Mouse (Mus musculus) spleen, postnatal 14 days (tissue): Measurements from ENCODE around the gene Insl5.

Experiments
- DNase-seq, 2 experiments: peaks; one replicate each; pipeline ENCODE4 v3.0.0; 2021 to 2022; ENCODE audit warnings: low spot score in 2 of 2

The Insl5 gene

DNA sequence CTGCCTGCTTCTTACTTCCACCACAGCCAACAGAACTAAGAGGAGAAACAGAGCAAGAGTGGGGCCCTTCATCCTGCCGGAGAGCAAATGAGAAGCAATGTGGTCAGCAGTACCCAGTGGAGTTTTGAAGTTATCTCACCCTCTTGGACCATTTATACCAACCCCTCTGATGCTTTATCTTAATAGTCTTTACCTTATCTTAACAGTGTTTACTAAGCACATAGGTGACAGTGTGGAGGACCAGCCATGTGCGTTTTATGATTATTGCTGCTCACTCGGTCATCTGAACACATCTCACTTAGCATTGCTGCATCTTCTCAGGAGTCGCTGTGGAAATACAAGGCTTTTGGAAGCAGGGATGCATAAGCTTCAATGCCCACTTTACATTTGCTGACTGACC lies at the start of gene Insl5:
Insl5 (minus strand) TSS at position 222 of the 400 bp plus-strand sequence.
- no peak for DNase-seq

GRCm38 (mm10) chr4:103070631-103071030 lies 44.0 kb upstream of the Insl5 start:
- DNase-seq: no peak

DNA sequence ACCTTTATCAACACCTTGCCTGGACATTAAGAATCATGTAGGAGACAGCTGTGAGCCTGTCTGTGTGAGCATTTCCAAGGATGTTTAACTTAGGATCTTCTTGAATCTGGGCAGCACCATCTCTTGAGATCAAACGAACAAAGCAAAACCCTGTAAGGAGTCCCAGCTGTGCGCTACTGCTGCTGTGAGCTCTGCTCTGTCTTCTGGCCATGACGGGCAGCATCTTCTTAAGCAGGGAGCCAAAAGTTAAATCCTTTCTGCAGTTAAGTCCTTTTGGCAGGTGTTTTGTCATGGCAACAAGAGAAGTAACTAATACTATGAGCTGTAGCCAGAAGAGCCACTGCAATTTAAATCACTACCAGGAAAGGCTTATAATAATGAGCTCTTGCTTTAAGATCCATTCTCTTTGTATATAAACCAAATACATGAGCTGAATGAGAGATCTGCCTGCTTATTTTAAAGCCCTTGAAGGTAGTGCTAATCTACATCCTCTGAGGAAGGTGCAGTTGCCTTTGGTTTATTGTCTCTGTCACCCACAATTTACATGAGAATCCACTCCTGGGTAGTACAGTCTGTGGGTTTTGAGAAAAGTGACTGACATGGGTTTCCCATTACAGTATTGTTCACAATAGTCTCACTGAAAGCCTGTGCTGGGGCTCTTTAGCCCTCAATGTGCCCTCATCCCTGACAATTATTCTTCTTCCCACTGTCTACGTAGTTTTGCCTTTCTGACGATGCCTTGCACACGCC lies 41.4 kb upstream of the Insl5 start:
- no peak for DNase-seq

DNA sequence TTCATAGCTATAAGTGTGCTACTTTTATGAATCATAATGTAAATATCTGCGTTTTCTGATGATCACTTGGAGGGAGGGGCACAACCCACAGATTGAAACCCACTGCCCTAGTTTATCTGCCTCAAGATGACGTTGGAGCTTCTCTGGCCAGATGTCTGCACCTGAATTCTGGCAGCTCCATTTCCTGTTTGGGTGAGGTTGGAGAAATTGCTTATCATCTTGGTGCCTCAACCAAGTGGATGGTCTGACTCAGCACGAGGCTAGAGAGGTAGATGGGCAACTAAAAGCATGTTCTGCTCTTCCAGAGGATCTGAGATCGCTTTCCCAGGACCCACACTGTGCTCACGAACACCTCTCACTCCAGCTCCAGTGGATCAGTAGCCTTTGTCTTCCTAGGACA lies 38.3 kb upstream of the Insl5 start:
- DNase-seq: no peak

DNA sequence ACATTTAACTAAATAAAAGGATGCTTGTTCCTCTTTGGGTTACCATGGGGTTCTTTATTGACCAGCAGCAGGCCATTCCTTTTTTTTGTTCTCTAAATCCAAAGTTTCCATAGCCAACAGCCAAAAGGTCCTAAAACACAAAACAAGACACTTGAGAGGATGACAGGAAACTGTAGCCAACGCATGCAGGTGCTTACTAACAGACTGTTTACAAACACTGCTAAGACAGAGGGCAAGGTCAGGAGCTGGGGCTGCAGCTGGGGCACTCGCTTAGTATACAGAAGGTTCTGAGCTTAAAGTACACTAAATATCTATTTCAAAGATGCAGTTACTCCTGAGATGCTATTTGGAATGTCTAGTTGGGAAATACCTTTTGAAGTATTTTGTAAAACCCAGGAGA lies 37.8 kb upstream of the Insl5 start:
- DNase-seq: no peak

DNA sequence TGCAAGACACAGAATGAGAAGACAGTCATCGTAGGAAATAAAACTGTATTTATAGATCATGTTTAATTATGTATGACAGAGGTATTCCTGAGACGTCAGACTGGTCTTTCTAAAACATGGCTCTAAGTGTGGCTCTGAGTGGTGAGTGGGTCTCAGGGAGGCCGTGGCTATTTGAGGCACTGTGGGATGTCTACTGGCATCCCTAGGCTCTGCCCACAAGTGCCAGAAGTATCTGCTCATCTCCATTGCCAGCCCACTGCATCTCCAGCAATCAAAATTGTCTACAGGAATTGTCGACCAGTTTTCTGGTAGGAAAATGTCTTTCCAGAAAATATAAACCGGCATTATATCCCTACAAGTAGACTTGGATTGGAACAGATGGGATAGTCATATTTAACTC lies 30.3 kb upstream of the Insl5 start:
- DNase-seq: no peak

- DNase-seq: no peak
These were observed 21.4 kb upstream of the Insl5 start for GRCm38 (mm10) chr4:103048046-103048445.

DNA sequence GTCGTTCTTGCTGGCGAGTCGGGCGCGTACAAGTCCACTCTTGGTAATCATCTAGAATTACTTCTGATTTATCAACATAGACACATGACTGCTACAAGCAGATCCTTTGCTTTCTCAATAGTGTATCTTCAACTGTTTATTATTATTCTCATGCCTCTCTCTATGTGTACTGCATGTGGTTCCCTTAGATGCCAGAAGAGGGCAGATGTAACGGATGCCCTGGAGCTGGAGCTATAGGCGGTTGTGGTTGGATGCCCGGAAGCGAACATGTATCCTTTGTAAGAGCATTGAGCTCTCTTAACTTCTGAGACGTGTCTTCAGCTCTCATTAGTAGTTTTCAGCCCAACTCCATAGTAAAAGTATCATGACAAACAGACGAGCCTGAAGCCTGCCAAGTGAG lies 16.4 kb upstream of the Insl5 start:
- DNase-seq: no peak

DNA sequence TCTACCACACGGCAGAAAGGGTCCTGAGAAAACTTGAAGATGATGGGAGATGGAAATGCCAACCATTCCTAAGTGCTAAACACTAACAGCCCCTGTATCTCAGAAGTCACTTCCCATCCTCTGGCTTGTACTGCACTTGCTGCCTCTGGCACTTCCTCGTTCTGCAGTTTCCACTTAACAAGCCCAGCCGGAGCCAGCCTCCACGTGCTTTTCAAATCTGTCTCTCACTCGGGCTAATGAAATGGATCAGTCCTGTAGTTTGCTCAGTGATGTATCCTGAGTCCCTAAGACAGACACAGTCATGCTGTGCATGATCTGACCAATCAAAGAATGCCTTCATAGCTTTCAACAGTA lies 13.2 kb upstream of the Insl5 start:
- no peak for DNase-seq

- no peak for DNase-seq
These were observed 12.6 kb upstream of the Insl5 start for GRCm38 (mm10) chr4:103039103-103039837.

DNA sequence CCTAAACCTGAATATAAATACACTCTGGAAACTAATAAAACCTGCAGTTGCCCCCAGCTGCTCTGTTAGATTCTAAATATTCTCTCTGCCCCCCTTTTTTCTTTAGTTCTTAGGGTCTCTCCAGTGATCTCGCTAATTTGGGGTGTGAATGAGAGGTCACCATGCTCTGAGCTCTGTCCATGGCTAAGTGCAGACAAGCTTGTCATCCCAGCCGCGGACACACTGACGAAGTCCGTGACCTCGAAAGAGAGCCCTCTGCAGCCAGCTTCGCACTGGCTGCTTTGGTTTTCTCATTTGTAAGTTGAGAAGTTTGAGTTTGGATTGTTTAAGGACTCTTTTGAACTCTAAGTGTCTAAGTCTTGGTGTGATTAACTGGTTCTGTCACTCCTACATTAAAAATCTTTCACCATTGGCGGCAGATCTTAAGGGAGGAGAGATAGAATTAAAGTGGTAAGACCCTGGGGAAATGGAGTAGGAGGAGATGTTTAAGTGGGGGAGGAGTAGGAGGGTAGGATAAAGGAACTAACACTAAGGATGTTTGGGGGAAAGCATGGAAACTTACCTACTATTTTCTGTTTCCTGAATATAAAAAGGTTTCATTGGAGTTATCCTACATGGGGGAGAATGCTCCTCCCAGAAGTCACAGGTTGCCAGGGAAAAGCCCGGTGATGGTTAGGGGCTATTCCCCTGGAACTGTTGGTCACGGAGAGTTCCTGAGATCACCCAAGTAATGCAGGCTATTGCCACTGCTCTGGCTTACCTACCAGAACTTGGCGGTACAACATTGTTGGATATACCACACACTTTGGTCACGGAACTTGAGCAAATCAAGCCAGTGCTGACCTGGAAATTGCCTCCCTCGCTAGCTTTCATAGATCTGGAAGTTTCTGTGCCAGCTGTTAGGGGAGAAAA lies 1.8 kb upstream of the Insl5 start:
- no peak for DNase-seq

- no peak for DNase-seq
These were observed 1.1 kb upstream of the Insl5 start for GRCm38 (mm10) chr4:103027745-103028144.

- DNase-seq: no peak
These were observed 13.2 kb downstream of the Insl5 start for GRCm38 (mm10) chr4:103013490-103013889.

GRCm38 (mm10) chr4:103011823-103012222 lies 14.8 kb downstream of the Insl5 start:
- no peak for DNase-seq

DNA sequence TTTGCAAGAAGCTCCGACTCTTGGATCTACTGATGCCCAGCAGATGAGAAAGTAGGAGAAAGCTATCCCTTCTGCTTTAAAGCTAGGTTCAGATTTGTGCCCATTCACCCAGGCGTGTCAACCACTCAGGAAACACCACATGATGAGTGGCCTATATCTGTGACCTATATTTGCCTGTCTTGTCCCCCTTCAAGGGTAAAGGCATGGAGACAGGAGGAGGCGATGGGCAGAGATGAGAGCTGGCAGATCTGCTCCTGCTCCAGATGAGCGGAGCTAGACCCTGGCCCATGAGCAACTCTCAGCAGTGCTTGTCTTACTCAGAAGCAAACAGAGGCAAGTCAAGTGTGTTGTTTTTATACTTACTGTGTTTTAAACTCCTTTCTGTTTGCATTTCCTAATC lies 15.9 kb downstream of the Insl5 start:
- no peak for DNase-seq

DNA sequence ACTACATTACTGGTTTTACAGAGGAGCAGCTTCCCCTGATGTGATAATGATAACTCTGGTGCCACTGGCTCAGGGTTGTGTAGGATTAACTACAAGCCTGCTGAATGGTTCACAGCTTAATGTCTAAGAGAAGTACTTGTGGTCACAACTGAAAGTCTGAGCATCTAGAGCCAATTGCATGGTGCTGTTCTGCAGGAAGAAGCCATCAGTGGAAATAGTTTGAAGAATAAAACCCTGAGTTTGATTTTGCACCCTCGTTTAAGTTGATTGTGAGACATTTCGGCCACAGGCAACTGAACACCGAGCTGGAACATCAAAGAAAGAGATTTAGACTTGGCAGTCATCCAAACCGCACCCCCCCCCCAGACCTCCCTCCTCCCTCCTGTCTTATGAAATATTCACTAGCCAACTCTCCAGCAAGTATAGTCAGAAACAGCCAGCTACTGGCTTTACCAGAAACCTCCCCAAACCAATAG lies 19.7 kb downstream of the Insl5 start:
- no peak for DNase-seq

- no peak for DNase-seq
These were observed 20.4 kb downstream of the Insl5 start for GRCm38 (mm10) chr4:103006266-103006665.

DNA sequence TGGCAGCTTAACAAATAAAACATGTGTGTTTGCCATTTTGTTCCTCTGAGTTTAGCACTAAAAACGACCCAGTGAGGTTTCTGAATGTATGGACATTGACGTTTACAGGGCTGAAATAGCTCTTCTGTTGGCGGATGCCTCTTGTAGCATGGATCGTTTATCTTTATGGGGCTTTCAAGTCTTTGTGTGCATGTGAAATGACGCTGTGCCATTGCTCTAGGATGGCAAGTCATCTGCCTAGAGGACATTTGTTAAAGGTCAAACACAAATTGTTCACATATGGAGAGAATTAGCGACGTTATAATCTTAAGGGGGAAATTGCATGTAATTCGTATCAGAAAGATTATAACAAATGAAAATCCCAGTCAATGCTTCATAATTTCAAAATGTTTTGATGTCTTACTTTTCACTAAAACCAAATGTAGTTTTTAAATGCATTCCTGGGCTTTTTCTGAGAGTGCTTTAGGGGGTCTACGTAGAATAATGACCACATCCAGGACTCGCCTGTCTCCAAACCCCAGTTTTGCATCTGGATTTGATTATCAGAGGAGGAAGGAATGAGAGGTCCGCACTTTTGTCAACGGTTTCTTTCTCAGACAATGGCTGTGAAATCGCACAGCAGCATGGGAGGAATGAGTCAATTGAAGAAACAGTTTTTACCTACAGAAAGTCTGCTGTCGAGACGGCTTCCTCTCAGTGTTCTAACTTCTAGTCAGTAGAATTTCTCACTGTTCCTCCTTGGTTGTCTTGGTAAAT lies 21.3 kb downstream of the Insl5 start:
- DNase-seq: no peak

GRCm38 (mm10) chr4:103004681-103005080 lies 22.0 kb downstream of the Insl5 start:
- DNase-seq: no peak

- DNase-seq: no peak
These were observed 35.0 kb downstream of the Insl5 start for GRCm38 (mm10) chr4:102991685-102992084.

DNA sequence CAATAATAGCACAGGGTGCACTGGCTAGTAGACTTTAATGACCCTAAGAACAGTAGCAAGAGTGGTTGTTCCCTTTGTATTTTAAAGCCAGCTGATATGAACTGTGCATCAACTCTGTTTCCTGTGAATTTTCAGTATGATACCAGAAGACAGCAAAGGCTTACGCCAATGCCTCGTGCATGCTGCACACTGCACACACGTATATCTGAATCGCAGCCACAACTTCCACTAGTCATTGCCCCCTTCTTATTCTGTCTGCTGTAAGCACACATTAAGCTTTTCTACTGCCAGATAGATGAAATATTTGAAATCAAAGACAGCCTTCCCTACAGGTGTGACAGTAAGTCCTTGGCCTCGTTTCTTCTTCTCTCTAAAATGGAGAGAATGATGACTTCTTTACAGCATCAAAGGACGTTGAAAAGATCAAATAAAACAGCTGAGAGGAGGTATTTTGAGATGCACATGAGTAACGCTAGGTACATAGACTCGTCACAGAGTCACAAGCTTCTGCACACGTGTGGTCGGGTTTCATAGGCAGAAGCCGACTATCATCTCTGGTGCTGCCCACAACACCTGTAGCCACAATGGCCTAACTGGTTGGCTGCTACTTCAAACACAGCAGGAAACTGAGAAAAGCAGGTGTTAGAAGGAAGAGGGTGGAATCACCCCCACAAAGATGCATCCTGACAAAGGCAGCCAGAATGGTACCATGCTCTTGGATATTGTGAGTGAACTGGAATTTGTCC lies 35.9 kb downstream of the Insl5 start:
- no peak for DNase-seq
